Mouse (Mus musculus) urinary bladder, postnatal 14 days (tissue): Measurements from ENCODE around the gene Ifit1.
"Not testable (repeated sequence)": the region's sequence is repeated elsewhere in the genome, so short reads cannot be mapped to it uniquely, and the experiment has no call there.

Experiments
- DNase-seq: peaks from one replicate; pipeline ENCODE4 v3.0.0; 2021; ENCODE audit warnings: low spot score

Gene Ifit1

GRCm38 (mm10) chr19:34640623-34641022, at the start of gene Ifit1, which contains the start of gene Ifit1bl2:
Ifit1 (plus strand) TSS chr19:34640871.
Ifit1bl2 (minus strand) TSS chr19:34640743.
- no peak for DNase-seq

GRCm38 (mm10) chr19:34593456-34593855, 47.2 kb upstream of the Ifit1 start:
- DNase-seq = no peak

- DNase-seq = not testable (repeated sequence)
Measured at GRCm38 (mm10) chr19:34594523-34594922, 46.1 kb upstream of the Ifit1 start.

GRCm38 (mm10) chr19:34596811-34597210, 43.9 kb upstream of the Ifit1 start:
- DNase-seq = no peak

GRCm38 (mm10) chr19:34598341-34598740, 42.3 kb upstream of the Ifit1 start:
- peak; percentile 48 for DNase-seq

GRCm38 (mm10) chr19:34599250-34599649, 41.4 kb upstream of the Ifit1 start:
- DNase-seq = not testable (repeated sequence)

GRCm38 (mm10) chr19:34601888-34602287, 38.8 kb upstream of the Ifit1 start, which contains the start of gene Ifit1bl1:
Ifit1bl1 (minus strand) TSS chr19:34601956.
- DNase-seq = not testable (repeated sequence)

GRCm38 (mm10) chr19:34605472-34605871, 35.2 kb upstream of the Ifit1 start:
- DNase-seq = no peak

- DNase-seq = not testable (repeated sequence)
Measured at GRCm38 (mm10) chr19:34607237-34608051, 33.2 kb upstream of the Ifit1 start, which contains the start of gene Ifit3b. Ifit3b (plus strand) TSS chr19:34607970.

- not testable (repeated sequence) for DNase-seq
Measured at GRCm38 (mm10) chr19:34610118-34610517, 30.6 kb upstream of the Ifit1 start.

GRCm38 (mm10) chr19:34612243-34613001, 28.2 kb upstream of the Ifit1 start:
- not testable (repeated sequence) for DNase-seq

GRCm38 (mm10) chr19:34620871-34621270, 19.8 kb upstream of the Ifit1 start:
- no peak for DNase-seq

- DNase-seq = no peak
Measured at GRCm38 (mm10) chr19:34623781-34624180, 16.9 kb upstream of the Ifit1 start.

GRCm38 (mm10) chr19:34624663-34625062, 16.0 kb upstream of the Ifit1 start:
- no peak for DNase-seq

- DNase-seq = no peak
Measured at GRCm38 (mm10) chr19:34627496-34627895, 13.2 kb upstream of the Ifit1 start.

- DNase-seq = no peak
Measured at GRCm38 (mm10) chr19:34631487-34631886, 9.2 kb upstream of the Ifit1 start.

GRCm38 (mm10) chr19:34633484-34633883, 7.2 kb upstream of the Ifit1 start:
- DNase-seq = no peak

GRCm38 (mm10) chr19:34636933-34637557, 3.6 kb upstream of the Ifit1 start:
- DNase-seq = peak; percentile 50

GRCm38 (mm10) chr19:34642616-34643015, 1.9 kb downstream of the Ifit1 start:
- no peak for DNase-seq

- DNase-seq = not testable (repeated sequence)
Measured at GRCm38 (mm10) chr19:34647630-34648029, 7.0 kb downstream of the Ifit1 start.

- DNase-seq = no peak
Measured at GRCm38 (mm10) chr19:34650276-34650675, 9.6 kb downstream of the Ifit1 start.

- no peak for DNase-seq
Measured at GRCm38 (mm10) chr19:34650997-34651396, 10.3 kb downstream of the Ifit1 start.
